Mouse (Mus musculus): ENCODE data around the gene Idua. TPM values are rescaled to one million over a fixed set of nuclear protein-coding genes. Genes with fewer than 3 reads are reported as not detected.
"Not testable (repeated sequence)": the region's sequence is repeated elsewhere in the genome, so short reads cannot be mapped to it uniquely, and the experiment has no call there.

The Idua gene
- total and polyA plus RNA-seq, 3 experiments: 2.3 to 10.6 (median 5.8) TPM

DNA sequence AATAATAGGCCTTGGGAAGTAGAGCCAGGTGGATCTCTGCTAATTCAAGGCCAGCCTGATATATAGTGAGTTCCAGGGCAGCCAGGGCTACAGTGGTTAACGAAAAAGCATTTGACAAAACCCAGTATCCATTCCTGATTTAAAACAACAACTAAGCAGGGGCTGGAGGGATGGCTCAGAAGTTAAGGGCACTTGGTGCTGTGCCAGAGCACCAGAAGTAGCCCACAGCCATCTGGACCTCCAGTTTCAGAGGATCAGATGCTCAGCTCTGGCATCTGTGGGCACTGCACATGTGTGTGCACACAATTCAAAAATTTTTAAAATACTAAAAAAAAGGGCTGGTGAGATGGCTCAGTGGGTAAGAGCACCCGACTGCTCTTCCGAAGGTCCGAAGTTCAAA, 26.5 kb upstream of the Idua start:
- Histone ChIP-seq H3K4me2 (ENCODE audit: insufficient read depth, low read depth, poor library complexity, severe bottlenecking) (no peak overlapping the region), H3K9ac (ENCODE audit: insufficient read depth, low read depth) (no peak overlapping the region), H3K36me3 (replicated peaks in 1 of 2; ENCODE audit: control insufficient read depth in 1 of 2, insufficient read depth in 1 of 2, low read length in 1 of 2) (peaks cover 7 to 17% of the 10 kb centered on the region in 2 experiments), H3K27me3 (replicated peaks) (no peaks in the 10 kb centered on the region), H3K4me1 (ENCODE audit: control insufficient read depth in 1 of 2, insufficient read depth in 2 of 2) (peaks cover 4 to 11% of the 10 kb centered on the region in 2 experiments; a peak in 3 of 4 replicates), H3K27ac (ENCODE audit: insufficient read depth, low read depth) (no peak overlapping the region), H3K79me2 (replicated peaks; ENCODE audit: control insufficient read depth, extremely low read depth, insufficient read depth, poor library complexity, severe bottlenecking) (peaks cover 8% of the 10 kb centered on the region), H3K4me3 (replicated peaks in 1 of 3; ENCODE audit: low read depth in 2 of 3, low read length in 2 of 3, poor library complexity in 1 of 3) (no peak overlapping the region), H3K9me3 (replicated peaks; ENCODE audit: low read length) (no peaks in the 10 kb centered on the region)
- DNase-seq (ENCODE audit: extremely low read depth): no peak
- TF ChIP-seq ELF1 (IDR thresholded peaks at IDR 0.05; ENCODE audit: low read depth, low read length) (no peak), TCF12 (IDR thresholded peaks at IDR 0.05; ENCODE audit: low read depth, low read length) (no peak), E2F4 (IDR thresholded peaks at IDR 0.05; ENCODE audit: insufficient replicate concordance, low read depth, low read length) (no peak), NELFE (IDR thresholded peaks at IDR 0.05; ENCODE audit: low read depth, low read length) (no peak), ZC3H11A (IDR thresholded peaks at IDR 0.05; ENCODE audit: low read depth, low read length) (no peak), MXI1 (IDR thresholded peaks at IDR 0.05; ENCODE audit: low read depth, low read length) (no peak), JUND (conservative IDR thresholded peaks at IDR 0.05; ENCODE audit: low read depth, low read length) (no peak), IRF4 (IDR thresholded peaks at IDR 0.05; ENCODE audit: low read depth, low read length) (no peak), BHLHE40 (IDR thresholded peaks at IDR 0.05; ENCODE audit: low read depth, low read length) (no peak), ZKSCAN1 (IDR thresholded peaks at IDR 0.05; ENCODE audit: borderline replicate concordance, low read depth, low read length) (no peak)
- dilution Hi-C loops (cut with MboI; ENCODE audit: extremely low pct_ligation_motif_present, extremely low pct_unique_long_range_greater_than_20kb, low sequenced_read_pairs) (no loop called here), in situ Hi-C loops (cut with MboI; ENCODE audit: low pct_ligation_motif_present, low pct_unique_long_range_greater_than_20kb, low sequenced_read_pairs) (no loop called here)

GRCm38 (mm10) chr5:108634088-108634487, 26.0 kb upstream of the Idua start:
- H3K4me1 ChIP-seq (ENCODE audit: control insufficient read depth in 1 of 2, insufficient read depth in 2 of 2): peaks cover 4 to 11% of the 10 kb centered on the region in 2 experiments; a peak in 3 of 4 replicates
- H3K9me3 ChIP-seq (replicated peaks; ENCODE audit: low read length); H3K27me3 ChIP-seq (replicated peaks); in situ Hi-C loops (cut with MboI; ENCODE audit: low pct_ligation_motif_present, low pct_unique_long_range_greater_than_20kb, low sequenced_read_pairs); H3K9ac ChIP-seq (ENCODE audit: insufficient read depth, low read depth); dilution Hi-C loops (cut with MboI; ENCODE audit: extremely low pct_ligation_motif_present, extremely low pct_unique_long_range_greater_than_20kb, low sequenced_read_pairs); H3K4me3 ChIP-seq (replicated peaks in 1 of 3; ENCODE audit: low read depth in 2 of 3, low read length in 2 of 3, poor library complexity in 1 of 3); H3K27ac ChIP-seq (ENCODE audit: insufficient read depth, low read depth); DNase-seq (ENCODE audit: extremely low read depth); H3K79me2 ChIP-seq (replicated peaks; ENCODE audit: control insufficient read depth, extremely low read depth, insufficient read depth, poor library complexity, severe bottlenecking); H3K4me2 ChIP-seq (ENCODE audit: insufficient read depth, low read depth, poor library complexity, severe bottlenecking): not testable (repeated sequence)
- H3K36me3 ChIP-seq (replicated peaks in 1 of 2; ENCODE audit: control insufficient read depth in 1 of 2, insufficient read depth in 1 of 2, low read length in 1 of 2): peaks cover 7 to 17% of the 10 kb centered on the region in 2 experiments
- TF ChIP-seq ZNF384 (IDR thresholded peaks at IDR 0.05; ENCODE audit: low read depth, low read length): peak; percentile 45; the same call in 1 of the 2 replicates

GRCm38 (mm10) chr5:108636172-108636571, 24.0 kb upstream of the Idua start:
- TF ChIP-seq SMC3 (IDR thresholded peaks at IDR 0.05; ENCODE audit: low read depth, low read length): no peak
- H3K27me3 ChIP-seq (replicated peaks): no peaks in the 10 kb centered on the region
- 0 out of 2 replicates have a peak, but pooled peaks cover 2% of the 10 kb centered on the region for H3K79me2 ChIP-seq (replicated peaks; ENCODE audit: control insufficient read depth, extremely low read depth, insufficient read depth, poor library complexity, severe bottlenecking)
- DNase-seq (ENCODE audit: extremely low read depth): no peak
- no peaks in the 10 kb centered on the region for H3K9me3 ChIP-seq (replicated peaks; ENCODE audit: low read length)
- dilution Hi-C loops (cut with MboI; ENCODE audit: extremely low pct_ligation_motif_present, extremely low pct_unique_long_range_greater_than_20kb, low sequenced_read_pairs) (no loop called here), in situ Hi-C loops (cut with MboI; ENCODE audit: low pct_ligation_motif_present, low pct_unique_long_range_greater_than_20kb, low sequenced_read_pairs) (no loop called here)
- no peak overlapping the region for H3K4me3 ChIP-seq (replicated peaks in 1 of 3; ENCODE audit: low read depth in 2 of 3, low read length in 2 of 3, poor library complexity in 1 of 3)
- H3K27ac ChIP-seq (ENCODE audit: insufficient read depth, low read depth): no peak overlapping the region
- H3K4me2 ChIP-seq (ENCODE audit: insufficient read depth, low read depth, poor library complexity, severe bottlenecking): no peak overlapping the region
- H3K36me3 ChIP-seq (replicated peaks in 1 of 2; ENCODE audit: control insufficient read depth in 1 of 2, insufficient read depth in 1 of 2, low read length in 1 of 2): peaks cover 10 to 34% of the 10 kb centered on the region in 2 experiments
- no peak overlapping the region for H3K9ac ChIP-seq (ENCODE audit: insufficient read depth, low read depth)
- H3K4me1 ChIP-seq (ENCODE audit: control insufficient read depth in 1 of 2, insufficient read depth in 2 of 2): peaks cover 3 to 10% of the 10 kb centered on the region in 2 experiments; a peak in 3 of 4 replicates
